Mouse (Mus musculus) heart, embryonic 11.5 days (tissue): ENCODE results near the gene Oscp1. TPM values are rescaled to one million over a fixed set of nuclear protein-coding genes. Genes with fewer than 3 reads are reported as not detected.
"Not testable (repeated sequence)": the region's sequence is repeated elsewhere in the genome, so short reads cannot be mapped to it uniquely, and the experiment has no call there.

Experiments
- ATAC-seq: fragments of 200-750 bp; cut with Nextera tagmentation; replicated peaks from 2 replicates; pipeline ENCODE4 v1.8.0; 2017; ENCODE audit warnings: moderate library complexity; ENCODE audit not compliant: insufficient number of reproducible peaks, low FRiP score, low TSS enrichment
- H3K27ac ChIP-seq: fragments of 300-500 bp; sonication (generic); 2 replicates; pipeline ENCODE4 v1.5.1; 2014; ENCODE audit warnings: mild to moderate bottlenecking, low read depth, low read length
- H3K27me3 ChIP-seq: fragments of 300-500 bp; sonication (generic); 2 replicates; pipeline ENCODE4 v1.6.1; 2014; ENCODE audit warnings: mild to moderate bottlenecking, low read length, mixed read lengths; ENCODE audit not compliant: control insufficient read depth, insufficient read depth
- H3K36me3 ChIP-seq: fragments of 300-500 bp; sonication (generic); 2 replicates; pipeline ENCODE4 v1.6.1; 2014; ENCODE audit warnings: mild to moderate bottlenecking, low read length, moderate library complexity, mixed read lengths; ENCODE audit not compliant: control insufficient read depth, insufficient read depth
- H3K4me1 ChIP-seq: fragments of 300-500 bp; sonication (generic); 2 replicates; pipeline ENCODE4 v1.6.1; 2014; ENCODE audit warnings: low read length; ENCODE audit not compliant: control insufficient read depth, insufficient read depth
- H3K4me2 ChIP-seq: fragments of 300-500 bp; sonication (generic); 2 replicates; pipeline ENCODE4 v1.6.1; 2014; ENCODE audit warnings: mild to moderate bottlenecking, moderate library complexity
- H3K4me3 ChIP-seq: fragments of 300-500 bp; sonication (generic); 2 replicates; pipeline ENCODE4 v1.5.1; 2014; ENCODE audit warnings: low read depth, low read length
- H3K9ac ChIP-seq: fragments of 300-500 bp; sonication (generic); 2 replicates; pipeline ENCODE4 v1.6.1; 2014; ENCODE audit warnings: mild to moderate bottlenecking, low read depth, low read length, moderate library complexity
- H3K9me3 ChIP-seq: fragments of 300-500 bp; sonication (generic); replicated peaks from 2 replicates; pipeline ENCODE4 v1.6.1; 2016; ENCODE audit warnings: low read length; ENCODE audit not compliant: control insufficient read depth
- WGBS: fragments of 180-500 bp; shearing (Covaris S2); extraction: QIAGEN DNeasy Blood & Tissue Kit; methylation state at CpG from one replicate; pipeline ENCODE4 v1.1.7; 2014; ENCODE audit not compliant: insufficient replicate concordance; 5-methylcytosine and 5-hydroxymethylcytosine counted together
- polyA plus RNA-seq: library from polyadenylated mRNA; unstranded; fragments of >200 nt; fragmentation: Nextera tagmentation; extraction: Ambion mirVana; gene quantifications from 2 replicates; pipeline ENCODE4 v1.2.1, GENCODE M21; 2014

Oscp1 gene
- polyA plus RNA-seq, 1 experiment from 2014 or later, result 5.3 TPM

- no peak for ATAC-seq
- Histone ChIP-seq H3K9me3 (no peaks in the 10 kb centered on the region), H3K4me2 (no peak overlapping the region), H3K4me1 (peaks cover 1% of the 10 kb centered on the region), H3K4me3 (no peak overlapping the region), H3K36me3 (no peaks in the 10 kb centered on the region), H3K27ac (no peak overlapping the region), H3K27me3 (no peaks in the 10 kb centered on the region), H3K9ac (no peak overlapping the region)
- WGBS, result 77% methylated on average over 8 of the region's 8 CpGs
These were observed 33.5 kb downstream of the Oscp1 start for GRCm38 (mm10) chr4:126091873-126092272.

- ATAC-seq, H3K27ac ChIP-seq, H3K9me3 ChIP-seq, H3K36me3 ChIP-seq, H3K27me3 ChIP-seq, H3K9ac ChIP-seq, H3K4me3 ChIP-seq: not testable (repeated sequence)
- peak overlapping the region; percentile 83; the same call in 1 of the 2 replicates for H3K4me2 ChIP-seq
- peaks cover 22% of the 10 kb centered on the region for H3K4me1 ChIP-seq
- WGBS, result 53% methylated on average over 14 of the region's 14 CpGs
These were observed 37.5 kb downstream of the Oscp1 start for GRCm38 (mm10) chr4:126095622-126096430.

DNA sequence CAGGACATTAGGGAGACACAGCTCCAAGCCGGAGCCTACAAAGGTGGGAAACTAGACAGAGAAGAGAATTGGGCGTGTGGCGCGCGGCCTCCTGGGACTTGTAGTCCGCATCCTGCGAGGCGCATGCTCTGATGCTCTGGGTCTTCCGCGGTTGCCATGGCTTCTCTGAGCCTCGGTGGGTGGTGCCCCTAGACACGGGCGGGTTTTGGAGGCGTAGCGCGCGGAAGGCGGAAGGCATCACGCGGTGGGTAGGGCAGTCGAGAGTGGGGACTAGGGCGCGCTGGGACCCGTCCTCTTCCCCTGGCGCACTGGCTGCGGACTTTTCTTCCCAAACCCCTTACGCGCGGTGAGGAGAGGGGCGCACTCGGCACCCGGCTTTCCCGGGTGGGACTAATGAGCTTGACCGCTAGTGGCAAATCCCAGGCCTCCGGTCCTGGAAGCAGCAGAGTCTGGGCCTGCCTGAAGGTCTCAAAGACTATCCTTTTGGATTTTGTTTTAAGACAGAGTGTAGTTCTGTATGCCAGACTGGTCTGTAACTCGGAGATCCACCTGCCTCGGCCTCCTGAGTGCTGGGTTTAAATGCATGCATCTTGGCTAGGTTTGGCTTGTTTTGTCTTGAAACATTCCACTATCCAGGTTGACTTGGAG lies 38.2 kb downstream of the Oscp1 start, which contains the start of gene Lsm10:
Gene Lsm10, plus strand, starts transcription at position 160 of the 648 bp plus-strand sequence.
- Histone ChIP-seq H3K4me2 (peak within 1 kb of the TSS; percentile 83), H3K4me1 (peaks cover 22% of the 10 kb centered on the region), H3K36me3 (peaks cover 3% of the 10 kb centered on the region; the same call in 1 of the 2 replicates), H3K27ac (peak within 1 kb of the TSS; percentile 76), H3K9me3 (no peaks in the 10 kb centered on the region), H3K9ac (peak within 1 kb of the TSS; percentile 88), H3K4me3 (peak within 1 kb of the TSS; percentile 76), H3K27me3 (no peaks in the 10 kb centered on the region)
- peak; percentile 96 for ATAC-seq
- 3% methylated on average over 37 of the region's 37 CpGs for WGBS

DNA sequence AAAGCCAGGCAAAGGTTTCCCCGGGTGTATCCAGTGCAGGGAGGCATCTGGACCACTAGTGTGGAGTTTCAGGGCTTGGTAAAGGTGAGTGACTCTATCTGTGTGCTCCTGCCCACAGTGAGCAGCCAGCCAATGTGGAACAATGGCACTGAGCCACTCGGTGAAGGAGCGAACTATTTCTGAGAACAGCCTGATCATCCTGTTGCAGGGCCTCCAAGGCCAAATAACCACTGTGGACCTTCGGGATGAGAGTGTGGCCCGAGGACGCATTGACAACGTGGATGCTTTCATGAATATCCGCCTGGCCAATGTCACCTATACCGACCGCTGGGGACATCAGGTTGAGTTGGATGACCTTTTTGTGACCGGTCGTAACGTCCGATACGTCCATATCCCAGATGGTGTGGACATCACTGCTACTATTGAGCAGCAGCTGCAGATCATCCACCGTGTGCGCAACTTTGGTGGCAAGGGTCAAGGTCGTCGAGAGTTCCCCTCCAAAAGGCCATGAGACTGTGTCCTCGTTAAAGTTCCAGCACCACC lies 39.4 kb downstream of the Oscp1 start:
- peaks cover 32% of the 10 kb centered on the region for H3K4me1 ChIP-seq
- peaks cover 3% of the 10 kb centered on the region; the same call in 1 of the 2 replicates for H3K36me3 ChIP-seq
- WGBS, result 91% methylated on average over 20 of the region's 20 CpGs
- no peak overlapping the region for H3K9ac ChIP-seq
- no peaks in the 10 kb centered on the region for H3K27me3 ChIP-seq
- no peak overlapping the region for H3K27ac ChIP-seq
- no peak overlapping the region for H3K4me3 ChIP-seq
- no peak overlapping the region for H3K4me2 ChIP-seq
- no peaks in the 10 kb centered on the region for H3K9me3 ChIP-seq
- ATAC-seq, result no peak

DNA sequence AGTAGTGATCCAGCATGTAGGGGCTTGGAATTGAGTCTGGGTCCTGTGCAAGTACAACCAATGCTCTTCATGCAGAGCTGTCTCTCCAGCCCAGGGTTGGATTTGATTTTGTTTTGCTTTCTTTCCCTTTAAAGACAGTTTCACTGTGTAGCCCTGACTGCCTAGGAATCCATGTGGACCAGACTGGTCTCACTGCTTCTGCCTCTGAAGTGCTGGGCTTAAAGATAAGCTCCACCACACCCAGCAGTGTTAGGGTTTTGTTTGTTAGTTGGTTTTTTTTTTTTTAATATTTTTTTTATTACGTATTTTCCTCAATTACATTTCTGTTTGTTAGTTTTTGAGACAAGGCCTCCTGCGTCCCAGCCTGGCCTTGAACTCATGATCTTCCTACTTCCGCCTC lies 41.0 kb downstream of the Oscp1 start:
- Histone ChIP-seq H3K9me3 (no peaks in the 10 kb centered on the region), H3K36me3 (peaks cover 3% of the 10 kb centered on the region; the same call in 1 of the 2 replicates), H3K4me3 (no peak overlapping the region), H3K4me2 (peak overlapping the region; percentile 34), H3K9ac (peak overlapping the region; percentile 39; the same call in 1 of the 2 replicates), H3K4me1 (peaks cover 37% of the 10 kb centered on the region), H3K27ac (peak overlapping the region; percentile 75), H3K27me3 (no peaks in the 10 kb centered on the region)
- ATAC-seq, result no peak
- 79% methylated on average over 3 of the region's 3 CpGs for WGBS

DNA sequence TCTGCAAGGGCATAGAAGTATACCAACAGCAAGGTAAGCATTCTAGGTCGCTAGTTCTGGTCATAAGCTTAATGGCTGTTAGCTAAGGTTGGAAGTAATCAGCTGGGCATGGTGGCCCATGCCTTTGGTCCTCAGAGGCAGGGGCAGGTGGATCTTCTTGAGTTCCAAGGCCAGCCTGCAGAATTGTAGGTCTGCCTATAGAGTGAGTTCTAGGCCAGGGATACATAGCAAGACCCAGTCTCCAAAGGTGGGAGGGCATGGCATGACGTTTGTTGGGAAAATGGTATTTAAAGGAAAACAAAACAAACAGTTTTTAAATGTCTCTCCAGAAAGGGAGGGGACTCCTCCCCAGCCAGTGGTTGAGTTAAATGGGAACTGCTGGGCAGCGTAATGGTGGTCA lies 42.4 kb downstream of the Oscp1 start:
- H3K27ac ChIP-seq, result no peak overlapping the region
- no peaks in the 10 kb centered on the region for H3K9me3 ChIP-seq
- no peak overlapping the region for H3K4me2 ChIP-seq
- H3K4me1 ChIP-seq, result peaks cover 51% of the 10 kb centered on the region
- peaks cover 3% of the 10 kb centered on the region; the same call in 1 of the 2 replicates for H3K36me3 ChIP-seq
- no peak for ATAC-seq
- 85% methylated on average over 3 of the region's 3 CpGs for WGBS
- H3K4me3 ChIP-seq, result no peak overlapping the region
- no peaks in the 10 kb centered on the region for H3K27me3 ChIP-seq
- H3K9ac ChIP-seq, result no peak overlapping the region

DNA sequence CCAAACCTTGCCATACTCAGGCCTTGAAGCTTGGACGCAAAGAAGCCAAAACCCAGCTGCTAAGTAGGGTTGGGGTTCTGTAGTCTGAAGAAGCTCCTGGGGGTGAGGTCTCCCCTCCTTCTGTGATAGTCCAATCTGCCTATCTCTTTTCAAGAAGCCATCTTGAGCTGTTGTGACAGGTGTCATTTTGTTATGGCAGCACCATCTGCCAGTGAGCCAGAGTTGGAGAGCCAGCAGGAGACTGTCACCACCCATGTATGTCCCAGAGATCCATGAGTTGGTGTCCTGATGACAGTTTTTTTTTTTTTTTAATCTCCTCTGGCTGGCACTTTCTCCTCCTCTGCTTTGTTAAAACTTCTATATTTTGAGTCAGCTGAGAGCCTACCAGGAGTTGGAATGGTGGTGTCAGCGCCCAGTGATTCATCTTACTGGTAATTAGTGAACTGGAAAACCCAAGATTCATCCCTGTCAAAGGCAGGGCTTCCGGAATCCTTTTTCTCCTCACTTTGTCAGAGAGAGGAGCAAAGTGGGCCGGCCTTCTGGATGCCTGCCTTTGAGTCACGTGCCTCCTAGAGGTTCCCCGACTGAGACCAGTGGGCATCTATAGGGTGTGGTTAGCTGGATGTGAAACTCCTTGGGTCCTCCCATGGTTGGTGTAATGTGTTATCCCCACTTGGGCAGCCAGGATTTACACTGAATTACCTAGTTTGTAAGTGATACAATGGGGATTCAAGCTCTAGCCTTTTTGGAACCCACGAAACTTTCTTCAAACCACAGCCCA lies 43.9 kb downstream of the Oscp1 start:
- H3K27ac ChIP-seq, result peak overlapping the region; percentile 97; the same call in 1 of the 2 replicates
- WGBS, result 41% methylated on average over 7 of the region's 7 CpGs

GRCm38 (mm10) chr4:126103057-126103581 lies 44.8 kb downstream of the Oscp1 start:
- Histone ChIP-seq H3K4me2 (peak overlapping the region; percentile 99), H3K27ac (peak overlapping the region; percentile 97), H3K4me1 (peaks cover 58% of the 10 kb centered on the region), H3K27me3 (no peaks in the 10 kb centered on the region), H3K4me3 (peak overlapping the region; percentile 97), H3K9ac (peak overlapping the region; percentile 62), H3K9me3 (no peaks in the 10 kb centered on the region), H3K36me3 (peaks cover under 1% of the 10 kb centered on the region; the same call in 1 of the 2 replicates)
- ATAC-seq, result peak; percentile 76
- 1% methylated on average over 15 of the region's 15 CpGs for WGBS

More for the DNA sequence above, 43.9 kb downstream of the Oscp1 start:
- H3K4me3 ChIP-seq, result no peak overlapping the region
- no peaks in the 10 kb centered on the region for H3K9me3 ChIP-seq
- no peaks in the 10 kb centered on the region for H3K27me3 ChIP-seq
- no peak for ATAC-seq
- H3K4me1 ChIP-seq, result peaks cover 50% of the 10 kb centered on the region
- H3K4me2 ChIP-seq, result peak overlapping the region; percentile 99
- H3K36me3 ChIP-seq, result peaks cover 3% of the 10 kb centered on the region; the same call in 1 of the 2 replicates
- H3K9ac ChIP-seq, result 0 out of 2 replicates have a peak overlapping the region, but pooled peaks have one; percentile 62
